Mouse (Mus musculus) megakaryocyte, embryonic 14.5 days (primary cell): ENCODE measurements at regions not wholly inside any gene's neighbourhood (a gene's known extent, or its start where the extent isn't known, plus 50 kb on each side); places are given as distances from the start of the nearest gene placed in this dataset.

Experiments used
- FLI1 ChIP-seq: IDR thresholded peaks from 2 replicates; pipeline ENCODE4 v1.6.1; 2012; ENCODE audit warnings: low read length, inconsistent platforms, mixed read lengths
- GATA1 ChIP-seq: IDR thresholded peaks from 3 replicates; pipeline ENCODE4 v1.6.1; 2012; ENCODE audit warnings: mixed read lengths, low read length, inconsistent platforms, borderline replicate concordance

DNA sequence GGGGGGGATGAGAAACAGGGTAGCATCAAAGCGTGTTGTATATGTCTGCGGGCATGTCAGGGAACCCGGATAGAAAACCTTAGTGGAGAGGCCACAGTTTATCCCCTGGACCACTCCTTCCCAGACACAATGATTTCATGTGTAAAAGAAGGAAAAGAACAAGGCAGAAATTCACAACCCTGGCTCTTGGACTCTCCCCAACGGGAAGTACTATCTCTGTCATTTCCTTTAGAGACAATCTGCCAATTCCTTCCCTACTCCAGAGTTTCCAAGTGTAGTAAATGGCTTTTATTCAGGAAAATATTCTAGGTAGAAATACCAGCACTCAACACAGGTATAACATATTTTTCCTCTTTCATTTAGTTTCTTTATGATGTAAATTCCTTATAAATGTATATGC lies 141.7 kb upstream of the Ccn2 start:
- TF ChIP-seq GATA1 (no peak), FLI1 (no peak)
